Mouse (Mus musculus) frontal cortex, adult 2 months (tissue): ENCODE data around the gene Cdh13. TPM values are rescaled to one million over a fixed set of nuclear protein-coding genes. Genes with fewer than 3 reads are reported as not detected.

Source experiments
- DNase-seq, 2 experiments: peaks; one replicate each; pipeline ENCODE4 v3.0.0; 2022; ENCODE audit warnings: low spot score in 1 of 2; ENCODE audit errors: extremely low spot score in 1 of 2
- polyA plus RNA-seq: library from polyadenylated mRNA; depleted of rRNA; stranded (reverse); fragments of >200 nt; gene quantifications from 2 replicates; pipeline ENCODE4 v1.2.3, GENCODE M21; 2012

The Cdh13 gene
- polyA plus RNA-seq, 1 experiment = 44.9 TPM

- no peak for DNase-seq
These were observed 365.4 kb downstream of the Cdh13 start for GRCm38 (mm10) chr8:118648801-118649537.

- DNase-seq = no peak
These were observed 366.4 kb downstream of the Cdh13 start for GRCm38 (mm10) chr8:118649981-118650380.

GRCm38 (mm10) chr8:118662001-118662829, 378.7 kb downstream of the Cdh13 start:
- no peak for DNase-seq

- DNase-seq = peak; percentile 37 to 53
These were observed 381.5 kb downstream of the Cdh13 start for GRCm38 (mm10) chr8:118665081-118665480.

GRCm38 (mm10) chr8:118667736-118668135, 384.2 kb downstream of the Cdh13 start:
- DNase-seq = peak in 1 of 2 experiments; percentile 20

DNA sequence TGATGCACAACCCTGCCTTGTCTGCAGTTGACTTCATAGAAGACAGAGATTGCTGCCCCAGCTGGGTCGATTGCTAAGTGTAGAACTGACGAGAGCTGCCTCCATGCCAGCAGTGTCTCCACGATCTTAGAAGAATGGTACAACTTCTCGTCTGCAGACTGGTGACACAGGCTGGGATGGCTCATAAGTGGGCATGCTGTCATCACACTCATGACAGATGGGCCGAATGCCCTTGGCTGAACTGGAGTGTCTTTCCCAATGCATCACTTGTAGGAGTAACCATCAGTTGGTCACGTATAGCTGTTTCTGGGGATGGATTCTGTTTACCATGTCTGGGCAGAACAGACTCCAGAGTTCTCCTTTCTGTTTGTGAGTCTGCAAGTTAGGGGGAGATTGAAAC, 392.7 kb downstream of the Cdh13 start:
- no peak for DNase-seq

- DNase-seq = no peak
These were observed 395.8 kb downstream of the Cdh13 start for GRCm38 (mm10) chr8:118679347-118679746.

DNA sequence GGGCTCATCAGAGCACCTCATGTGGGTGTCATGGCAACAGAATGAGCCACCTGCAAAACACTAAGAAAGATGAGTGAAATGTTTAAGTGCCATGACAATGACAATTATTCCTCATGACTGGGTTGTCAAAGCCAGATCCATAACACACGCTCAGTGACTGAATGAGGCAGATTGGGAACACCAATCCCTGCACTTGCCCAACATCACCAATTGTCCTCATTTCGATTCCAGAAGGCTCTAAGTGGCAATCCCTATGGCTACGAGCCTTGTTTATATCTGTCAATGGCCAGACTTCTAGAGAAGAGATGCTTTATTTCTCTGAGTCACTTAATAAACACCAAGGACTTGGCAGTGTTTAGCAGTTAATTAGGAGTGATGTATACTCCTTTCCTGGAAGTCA, 399.9 kb downstream of the Cdh13 start:
- DNase-seq = no peak

DNA sequence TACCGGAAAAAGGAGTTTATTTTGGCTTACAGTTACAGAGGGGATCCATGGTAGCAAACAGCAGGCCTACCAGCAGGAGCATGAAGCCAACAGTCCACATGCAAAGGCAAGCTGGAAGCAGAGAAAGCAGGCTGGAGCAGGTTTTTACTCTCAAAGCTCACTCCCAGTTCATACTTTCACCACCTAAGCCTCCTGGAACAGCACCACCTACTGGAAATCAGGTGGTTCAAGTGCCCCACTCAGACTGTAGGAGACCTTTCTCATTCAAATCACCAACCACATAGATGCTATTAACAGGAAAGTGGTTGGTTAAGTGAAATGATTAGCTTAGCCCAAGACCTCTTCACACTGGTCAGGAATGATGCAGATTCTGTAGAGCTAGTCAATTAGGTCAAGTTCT, 402.3 kb downstream of the Cdh13 start:
- no peak for DNase-seq

- no peak for DNase-seq
These were observed 406.3 kb downstream of the Cdh13 start for GRCm38 (mm10) chr8:118689849-118690248.

- no peak for DNase-seq
These were observed 417.9 kb downstream of the Cdh13 start for GRCm38 (mm10) chr8:118701312-118701880.

- DNase-seq = no peak
These were observed 425.8 kb downstream of the Cdh13 start for GRCm38 (mm10) chr8:118709366-118709765.

GRCm38 (mm10) chr8:118711631-118712030, 428.1 kb downstream of the Cdh13 start:
- no peak for DNase-seq

GRCm38 (mm10) chr8:118713111-118713510, 429.6 kb downstream of the Cdh13 start:
- DNase-seq = no peak

- no peak for DNase-seq
These were observed 430.1 kb downstream of the Cdh13 start for GRCm38 (mm10) chr8:118713596-118713995.

DNA sequence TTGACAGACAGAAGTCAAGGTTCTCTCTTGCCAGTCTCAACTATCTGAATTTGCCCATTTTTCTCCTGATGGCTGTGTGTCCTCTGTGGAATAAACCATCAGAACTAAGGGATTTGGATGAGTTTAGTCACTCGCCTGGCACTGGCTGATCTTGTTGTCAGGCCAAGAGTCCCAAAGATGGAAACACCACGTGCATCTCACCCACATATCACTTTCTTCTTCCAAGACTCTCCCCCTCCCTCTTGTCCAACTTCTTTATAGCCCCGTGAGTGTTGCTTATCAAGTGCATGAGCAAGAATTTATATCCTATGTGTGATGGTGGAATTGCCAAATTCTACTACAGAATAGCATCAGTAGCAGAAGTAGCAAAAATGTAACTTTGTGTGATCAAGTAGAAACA, 439.4 kb downstream of the Cdh13 start:
- DNase-seq = peak; percentile 62 to 72

DNA sequence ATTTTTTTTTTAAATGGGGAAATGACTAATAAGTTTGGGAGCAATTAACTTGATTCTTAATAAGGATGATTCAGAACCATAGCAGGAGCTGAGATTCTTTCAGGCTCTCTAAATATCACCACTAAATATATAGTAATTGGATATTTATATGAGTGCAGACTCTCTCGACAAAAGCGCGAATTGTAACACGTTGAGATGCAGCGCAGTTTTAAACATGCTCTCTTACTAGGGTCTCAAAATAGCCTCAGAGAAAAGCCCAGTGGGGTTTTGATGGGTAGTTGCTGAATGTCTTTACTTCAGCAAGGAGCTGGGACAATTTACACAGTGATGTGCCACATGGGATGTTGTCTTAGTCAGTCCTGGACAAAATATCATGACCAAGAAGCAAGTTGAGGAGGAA, 442.1 kb downstream of the Cdh13 start:
- peak in 1 of 2 experiments; percentile 28 for DNase-seq

GRCm38 (mm10) chr8:118741781-118742180, 458.2 kb downstream of the Cdh13 start:
- no peak for DNase-seq

DNA sequence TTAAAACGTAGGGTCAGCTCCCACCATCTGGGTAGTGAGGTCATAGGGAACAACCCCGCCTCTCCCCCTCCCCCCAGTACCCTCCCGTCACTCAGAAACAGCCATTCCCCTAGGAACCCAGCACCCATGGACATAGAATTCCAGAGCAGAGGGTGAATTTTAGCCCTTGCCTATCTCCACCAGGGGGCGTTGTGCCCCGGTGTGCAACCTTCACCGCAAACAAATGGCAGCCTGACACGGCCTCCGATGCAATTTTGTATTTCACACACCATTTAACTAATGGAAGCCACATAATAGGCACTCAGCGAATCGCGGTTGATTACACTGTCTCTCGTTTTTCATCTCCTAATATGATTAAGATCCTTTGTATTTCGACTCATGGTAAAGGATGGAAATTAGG, 461.5 kb downstream of the Cdh13 start:
- DNase-seq = no peak

- DNase-seq = no peak
These were observed 464.6 kb downstream of the Cdh13 start for GRCm38 (mm10) chr8:118748041-118748604.

GRCm38 (mm10) chr8:118749191-118749590, 465.7 kb downstream of the Cdh13 start:
- no peak for DNase-seq
